Mouse (Mus musculus): ENCODE measurements at regions not wholly inside any gene's neighbourhood (a gene's known extent, or its start where the extent isn't known, plus 50 kb on each side); places are given as distances from the start of the nearest gene placed in this dataset.

DNA sequence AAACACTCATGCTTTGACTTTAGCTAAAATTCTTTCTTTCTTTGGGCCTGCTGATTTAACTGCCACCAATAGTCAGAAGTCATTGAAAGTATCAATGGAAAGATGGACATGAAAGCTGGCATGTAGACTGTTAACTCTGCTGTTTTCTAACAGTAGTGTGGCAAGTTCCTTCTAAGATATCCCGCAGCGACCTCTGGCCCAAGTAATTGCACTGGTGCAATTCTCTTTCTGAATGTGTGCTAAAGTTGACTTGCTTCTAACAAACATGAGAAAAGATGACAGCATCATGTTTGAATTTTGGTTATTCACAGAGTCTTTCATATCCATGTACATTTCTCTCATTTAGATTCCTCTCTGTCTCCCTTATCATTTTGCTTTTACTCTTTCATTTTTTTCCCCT is 109.7 kb upstream of the Rmdn2 start:
- TF ChIP-seq CTCF (IDR thresholded peaks at IDR 0.05; ENCODE audit: low read depth) (no peak), EP300 (IDR thresholded peaks at IDR 0.05; ENCODE audit: low read depth) (no peak)
